Mouse (Mus musculus) ZHBTc4 (cell line): ENCODE measurements around the gene Ikzf3.

Experiments used
- DNase-seq: peaks from one replicate; pipeline ENCODE4 v3.0.0-alpha.2; 2011; ENCODE audit warnings: low read depth, low spot score

Ikzf3 gene

GRCm38 (mm10) chr11:98545711-98546231 is at the start of gene Ikzf3:
Ikzf3 (minus strand) TSS chr11:98546031.
- peak; percentile 73 for DNase-seq

DNA sequence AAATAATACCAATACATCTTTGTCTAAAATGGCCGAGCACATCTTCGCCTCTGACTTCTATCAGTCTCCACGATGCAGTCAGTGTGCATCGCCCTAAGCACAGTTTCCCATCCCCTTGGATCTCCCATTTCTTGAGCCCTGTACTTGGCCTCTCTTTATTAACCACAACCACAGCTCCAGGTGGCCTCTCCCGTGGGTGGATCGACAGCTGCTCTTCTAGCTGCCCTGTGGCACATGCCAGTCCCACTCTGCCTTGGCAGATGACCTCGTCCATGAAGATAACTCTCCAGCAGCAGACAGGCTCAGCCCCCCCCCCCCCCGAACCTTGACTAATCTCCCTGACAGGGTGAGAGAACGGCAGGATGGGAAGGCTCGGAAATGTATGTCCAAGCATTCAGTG is 49.6 kb upstream of the Ikzf3 start:
- DNase-seq: no peak

DNA sequence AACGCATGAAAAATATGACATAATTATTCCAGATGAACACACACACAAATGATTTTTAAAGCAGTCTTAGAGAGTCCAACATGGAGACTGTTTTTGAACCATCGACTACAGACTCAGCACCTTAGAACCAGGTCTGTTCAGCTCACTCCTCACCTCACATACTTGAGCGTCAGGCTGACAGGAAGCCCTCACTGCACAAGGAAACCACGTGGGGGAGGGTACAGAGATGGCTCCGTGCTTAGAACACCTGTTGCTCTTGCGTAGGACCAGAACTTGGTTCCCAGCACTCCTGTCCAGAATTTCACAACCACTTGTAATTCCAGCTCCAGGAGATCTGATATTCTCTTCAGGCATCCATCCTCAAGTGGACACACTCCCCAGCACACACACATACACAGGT is 49.2 kb upstream of the Ikzf3 start:
- DNase-seq: no peak

DNA sequence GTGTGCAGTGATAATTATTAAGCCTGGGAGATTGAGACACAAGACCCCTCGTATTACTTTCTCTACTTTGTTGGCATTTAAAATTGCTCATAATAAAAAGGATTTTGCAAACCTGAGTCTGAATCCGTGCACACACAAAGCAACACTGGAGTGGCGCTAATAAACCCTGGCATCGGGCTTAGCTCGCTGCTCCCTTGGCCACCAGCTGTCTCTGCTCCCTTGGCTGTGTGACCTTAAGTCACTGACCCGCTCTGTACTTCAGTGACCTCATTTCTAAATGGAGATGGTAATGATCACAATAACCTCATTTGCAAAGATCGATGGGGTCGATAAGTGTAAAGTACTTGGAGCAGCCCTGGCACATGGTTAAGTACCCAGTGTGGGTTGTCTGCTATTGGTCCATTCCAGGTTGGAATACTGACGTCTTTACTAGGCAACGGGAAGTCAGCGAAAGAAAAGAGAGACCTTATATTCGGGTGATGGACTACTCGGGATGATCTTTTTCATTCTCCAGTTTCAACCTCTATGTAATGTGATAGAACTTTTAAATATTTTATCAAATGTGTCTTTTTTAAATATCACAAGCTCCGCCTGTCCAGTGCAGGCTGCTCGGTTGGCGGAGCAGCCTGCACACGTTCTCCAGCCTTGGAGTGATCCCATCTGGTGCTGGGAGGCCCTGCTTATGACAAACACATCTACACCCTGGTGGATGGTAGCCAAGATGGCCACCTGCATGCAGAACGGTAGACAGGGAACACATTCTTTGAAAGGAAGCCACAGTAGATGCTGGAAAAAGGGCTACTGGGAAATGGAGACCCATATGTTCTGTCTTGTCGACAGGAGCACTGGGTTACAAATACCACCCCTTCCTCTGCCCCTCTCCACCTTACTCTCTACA is 45.0 kb upstream of the Ikzf3 start:
- DNase-seq: no peak

DNA sequence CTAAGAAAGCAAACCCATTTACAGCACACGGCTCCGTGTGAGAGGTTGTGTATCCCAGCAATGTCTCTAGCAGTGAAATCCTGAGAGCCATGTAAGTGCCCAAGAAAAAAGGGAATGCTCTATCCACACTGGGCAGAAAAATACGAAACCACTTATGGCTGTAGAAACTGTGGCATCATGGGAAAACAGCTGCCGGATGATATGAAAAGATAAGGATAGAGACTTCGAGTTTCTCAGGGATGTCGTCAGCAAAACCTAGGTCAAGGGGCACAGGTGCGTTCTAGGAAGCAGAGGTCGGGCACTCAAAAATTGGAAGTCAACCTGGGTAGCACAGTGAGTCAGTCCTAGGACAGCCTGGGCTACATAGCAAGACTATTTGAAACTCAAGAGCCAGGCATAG is 43.5 kb upstream of the Ikzf3 start:
- DNase-seq: no peak

DNA sequence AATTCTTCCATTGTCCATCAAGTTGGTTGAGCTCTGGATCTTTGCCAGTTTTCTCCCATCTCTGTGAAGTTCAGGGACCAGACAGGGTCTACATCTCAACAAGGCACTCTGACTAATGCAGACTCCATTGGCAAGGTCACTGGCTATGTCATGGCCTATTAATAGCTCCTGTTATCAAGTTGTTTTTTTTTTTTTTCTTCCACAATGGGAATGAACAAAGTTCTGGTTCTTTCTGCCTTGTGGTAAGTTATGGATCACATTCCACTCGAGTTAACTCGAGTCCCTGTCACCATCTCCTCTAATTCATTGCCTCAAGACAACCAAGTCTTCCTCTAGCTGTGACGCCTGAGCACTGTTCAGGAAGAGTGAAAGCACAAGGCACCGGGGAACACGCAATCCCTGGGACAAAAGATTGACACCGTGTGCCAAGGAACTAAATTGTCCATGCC is 43.0 kb upstream of the Ikzf3 start:
- no peak for DNase-seq

GRCm38 (mm10) chr11:98587684-98588546 is 42.1 kb upstream of the Ikzf3 start:
- DNase-seq: peak; percentile 90

DNA sequence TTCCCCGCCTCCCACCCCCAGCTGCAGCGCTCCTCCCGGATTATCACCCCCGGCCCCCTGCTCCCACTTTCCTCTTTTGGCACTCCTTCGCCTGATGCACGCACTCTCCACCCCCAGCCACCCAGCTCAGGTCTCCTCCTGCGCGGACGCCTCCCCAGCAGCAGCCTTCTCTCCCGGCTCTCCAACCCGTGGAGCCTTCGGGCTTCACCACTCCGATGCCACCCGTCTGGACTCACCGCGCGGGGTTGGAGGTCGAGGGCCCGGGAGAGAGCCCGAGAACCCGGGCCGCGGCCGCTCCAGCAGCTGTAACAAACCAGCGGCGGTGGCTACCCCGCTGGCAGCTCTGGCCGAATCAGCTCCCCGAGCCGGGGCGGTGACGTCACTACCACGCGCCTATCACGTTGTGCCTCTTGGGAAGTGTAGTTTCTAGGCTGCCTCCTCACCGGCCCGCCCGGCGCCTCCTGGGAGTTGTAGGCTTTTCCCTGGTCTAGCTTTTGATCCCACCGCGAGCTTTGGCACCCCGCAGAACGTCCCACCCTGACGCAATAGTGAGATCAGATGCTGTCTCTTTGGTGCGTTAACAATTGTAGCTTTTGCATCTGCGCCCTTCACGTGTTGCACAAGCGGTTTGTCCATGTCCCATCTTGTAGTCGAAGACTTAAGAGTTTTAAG is 41.2 kb upstream of the Ikzf3 start, which contains the start of gene Ormdl3:
TSS of gene Ormdl3 (minus strand) at position 477 of the 672 bp plus-strand sequence.
- DNase-seq: peak; percentile 99

GRCm38 (mm10) chr11:98586087-98586891 is 40.5 kb upstream of the Ikzf3 start:
- no peak for DNase-seq

GRCm38 (mm10) chr11:98584629-98585177 is 38.9 kb upstream of the Ikzf3 start:
- DNase-seq: no peak

DNA sequence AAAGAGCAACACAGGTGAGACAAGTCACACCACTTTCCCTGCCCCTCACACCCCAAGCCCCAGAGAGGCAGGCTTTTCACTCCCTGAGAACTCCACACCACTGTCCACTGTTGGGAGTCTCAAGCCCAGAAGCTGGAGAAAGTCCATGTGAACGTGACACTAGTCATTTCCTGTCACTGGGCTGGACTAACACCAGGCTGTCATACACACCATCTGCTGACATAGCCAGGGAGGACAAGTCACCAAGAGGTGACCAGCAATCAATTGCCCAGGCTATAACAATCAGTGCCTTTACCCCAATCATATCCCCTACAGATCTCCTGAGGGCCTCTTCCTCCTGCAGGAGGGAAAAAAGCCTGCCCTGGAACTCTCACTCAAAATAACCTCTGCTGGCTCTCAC is 38.3 kb upstream of the Ikzf3 start:
- DNase-seq: no peak

DNA sequence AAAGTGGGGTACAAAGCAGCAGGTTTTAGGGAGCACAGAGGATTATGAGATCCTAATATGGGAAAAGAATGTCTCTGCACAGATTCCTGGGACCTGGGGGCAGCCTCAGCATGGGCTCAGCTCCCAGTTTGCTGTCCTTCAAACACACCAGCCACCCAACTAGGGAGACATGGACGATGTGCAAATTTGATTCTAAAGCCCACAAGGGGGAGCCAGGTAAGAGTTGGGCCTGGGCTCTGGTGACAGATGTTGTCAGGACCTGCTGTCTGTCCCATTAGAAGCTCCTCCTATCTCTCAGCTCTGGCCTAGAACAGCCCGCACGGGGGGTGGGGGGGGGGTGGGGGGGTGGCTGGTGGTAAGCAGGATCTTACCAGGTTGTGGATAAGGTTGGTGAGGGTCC is 37.7 kb upstream of the Ikzf3 start:
- DNase-seq: peak; percentile 48

DNA sequence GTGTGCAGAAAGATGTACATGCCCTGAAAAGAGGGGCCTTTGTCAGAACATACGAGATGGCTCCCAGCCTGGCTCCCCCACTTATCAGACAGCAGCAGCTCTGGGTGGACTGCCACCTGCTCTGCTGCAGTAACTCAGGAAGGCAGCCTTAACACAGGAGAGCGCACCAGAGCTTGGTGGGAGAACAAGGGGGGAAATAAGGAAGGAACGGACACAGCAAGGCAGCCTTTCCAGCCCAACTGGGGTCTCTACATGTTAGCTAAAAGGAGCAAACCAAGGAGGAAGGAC is 37.4 kb upstream of the Ikzf3 start:
- DNase-seq: no peak

DNA sequence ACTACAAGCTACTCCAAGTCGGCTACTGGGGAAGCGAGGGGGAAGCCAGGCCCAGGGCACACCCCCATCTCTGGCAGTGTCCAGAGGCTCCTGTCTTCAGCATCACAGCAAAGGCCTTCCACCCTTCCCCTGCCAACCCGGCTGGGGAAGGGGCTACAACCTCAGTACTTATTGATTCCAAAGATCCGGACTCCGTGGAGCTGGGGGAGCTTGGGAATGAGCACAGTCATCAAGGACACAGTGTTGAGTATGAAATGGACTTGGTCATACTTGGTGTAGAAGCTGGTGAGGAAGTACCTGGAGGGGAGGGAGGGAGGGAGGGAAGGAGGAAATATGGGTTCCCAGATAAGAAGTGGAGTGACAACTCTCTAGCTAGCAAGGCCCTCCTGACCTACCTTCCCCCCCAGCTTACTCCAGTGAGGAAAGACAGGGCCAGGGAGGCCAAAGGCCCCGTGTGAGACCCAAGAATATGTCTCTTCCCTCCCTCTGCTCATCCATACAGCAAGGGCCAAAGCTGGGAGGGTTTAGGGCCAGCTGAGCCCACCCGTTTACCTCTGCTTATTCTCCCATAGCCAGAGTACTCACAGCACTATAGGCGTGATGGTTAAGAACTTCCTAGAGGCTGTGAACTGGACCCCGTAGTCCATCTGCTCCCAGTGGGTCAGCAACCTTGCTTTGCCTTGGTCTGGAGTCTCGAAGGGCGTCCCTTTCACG is 36.9 kb upstream of the Ikzf3 start:
- no peak for DNase-seq

DNA sequence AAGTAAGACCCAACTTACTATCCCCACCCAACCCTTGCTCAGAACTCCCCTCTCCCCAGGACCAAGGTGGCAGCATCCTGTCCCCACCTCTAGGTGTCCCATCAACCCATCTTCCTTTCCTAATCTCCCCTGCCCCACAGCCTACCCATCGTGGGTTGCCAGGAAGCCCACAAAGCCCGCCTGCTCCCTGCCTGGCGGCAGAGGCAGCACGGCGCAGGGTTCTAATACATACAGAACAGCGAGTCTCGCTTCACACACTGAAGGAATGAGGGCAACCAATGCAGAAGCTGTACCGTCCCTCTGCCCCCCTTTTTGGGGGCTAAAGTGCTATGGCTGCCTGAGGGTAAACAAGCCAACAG is 36.2 kb upstream of the Ikzf3 start:
- DNase-seq: no peak

DNA sequence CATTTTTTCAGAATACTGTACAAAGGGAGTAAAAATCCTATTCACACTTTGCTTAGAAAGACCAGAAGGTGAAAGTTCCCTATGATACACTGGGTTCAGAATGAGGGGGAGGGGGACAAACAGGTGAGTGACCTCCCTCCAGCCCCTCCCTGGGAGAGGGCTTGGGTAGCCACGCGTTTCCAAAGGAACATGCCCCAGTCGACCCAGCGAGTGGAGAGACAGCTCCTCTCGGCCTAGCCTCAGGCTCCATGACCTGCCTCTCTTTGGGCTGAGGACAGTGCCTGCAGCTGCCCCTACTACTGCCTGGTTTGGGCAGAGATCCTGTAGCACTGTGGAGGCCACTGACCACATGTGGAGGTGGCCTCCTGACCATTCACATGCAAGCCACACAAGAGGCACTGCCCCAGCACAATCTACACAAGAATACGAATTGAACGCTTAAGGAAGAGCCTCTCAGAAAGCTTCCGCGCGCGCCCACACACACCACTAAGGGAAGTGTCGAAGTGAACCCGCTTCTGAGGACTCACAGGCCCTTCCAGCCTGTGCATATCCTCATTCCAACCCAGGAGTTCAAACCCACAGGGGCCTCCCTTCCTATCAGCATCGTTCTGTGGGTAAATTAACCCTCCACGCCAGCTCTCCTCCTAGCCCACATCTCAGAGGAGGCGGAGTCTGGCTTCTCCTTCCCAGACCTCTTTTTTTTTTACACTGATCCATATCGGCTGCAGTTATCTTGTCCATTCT is 35.6 kb upstream of the Ikzf3 start:
- DNase-seq: peak; percentile 70

DNA sequence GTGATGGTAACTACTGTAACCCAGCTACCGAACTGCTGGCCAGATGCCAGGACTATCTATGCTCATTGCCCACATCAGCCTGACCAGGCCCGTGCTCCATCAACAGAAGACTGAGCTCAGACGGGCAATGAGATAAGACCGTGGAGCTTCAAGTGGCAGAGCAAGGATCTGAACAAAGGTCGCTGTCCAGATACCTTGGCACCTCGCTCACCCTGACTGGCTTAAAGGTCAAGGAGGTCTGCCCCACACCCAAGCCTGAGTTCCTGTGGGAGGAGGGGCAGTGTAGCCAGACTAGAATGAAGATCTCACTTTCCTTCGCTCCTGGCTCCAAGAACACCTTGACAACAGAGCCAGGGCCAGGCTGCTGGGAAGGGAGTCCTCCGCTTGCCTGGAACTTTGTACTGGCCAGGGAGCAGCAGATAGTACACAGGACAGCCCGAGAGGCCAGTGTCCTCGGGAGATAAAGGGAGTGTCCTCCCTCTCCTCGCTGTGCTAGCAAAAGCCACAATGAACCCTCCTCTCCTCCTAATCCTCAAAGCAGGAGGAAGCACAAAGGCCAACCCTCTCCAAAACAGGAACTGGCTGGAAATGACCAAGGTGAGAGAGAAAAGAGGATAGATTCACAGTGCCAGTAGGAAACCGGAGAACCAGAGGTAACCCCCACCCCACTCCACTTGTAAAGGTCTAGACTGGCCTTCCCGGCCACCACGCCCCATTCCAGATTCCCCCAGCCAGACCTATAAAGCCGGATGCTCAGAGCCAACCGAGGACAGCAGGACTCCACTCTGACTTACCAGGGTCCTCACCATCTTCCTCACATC is 34.7 kb upstream of the Ikzf3 start:
- peak; percentile 78 for DNase-seq

- no peak for DNase-seq
These were observed 31.9 kb upstream of the Ikzf3 start for GRCm38 (mm10) chr11:98577776-98578175.

- peak; percentile 80 for DNase-seq
These were observed 23.6 kb upstream of the Ikzf3 start for GRCm38 (mm10) chr11:98569461-98569860.
